Mouse (Mus musculus): ENCODE measurements around the gene Abca4.

GRCm38 (mm10) chr3:122026676-122027075, 17.6 kb upstream of the Abca4 start:
- no peak for TF ChIP-seq POLR2A (IDR thresholded peaks at IDR 0.05; ENCODE audit: control insufficient read depth in 1 of 2, insufficient read depth in 1 of 2, low read depth in 1 of 2, low read length in 2 of 2, poor library complexity in 1 of 2)
- no peak for TF ChIP-seq MAX (IDR thresholded peaks at IDR 0.05; ENCODE audit: low read length)
- no peak for TF ChIP-seq E2F4 (IDR thresholded peaks at IDR 0.05; ENCODE audit: borderline replicate concordance, low read depth, low read length)
- TF ChIP-seq ELF1 (IDR thresholded peaks at IDR 0.05; ENCODE audit: low read depth, low read length) = no peak
- no peak for TF ChIP-seq MXI1 (IDR thresholded peaks at IDR 0.05; ENCODE audit: low read depth, low read length)
